Mouse (Mus musculus) layer of hippocampus, adult 8-10 months (tissue): Measurements from ENCODE around the gene Qprt. TPM values are rescaled to one million over a fixed set of nuclear protein-coding genes. Genes with fewer than 3 reads are reported as not detected.

Experiments used
- DNase-seq, 2 experiments: peaks; one replicate each; pipeline ENCODE4 v3.0.0; 2022; ENCODE audit warnings: low spot score in 2 of 2
- total RNA-seq, 4 experiments: library from RNA; stranded (reverse); gene quantifications; 2 replicates each; pipeline ENCODE4 v1.2.4; 2022

Qprt gene
- total RNA-seq = 1 to 10 TPM in 1 of 4 experiments, under 1 TPM in 3; 0.22 to 1.1 (median 0.53) TPM

GRCm38 (mm10) chr7:127121911-127122270 lies at the start of gene Qprt:
Gene Qprt, minus strand, starts transcription at chr7:127122226.
- no peak for DNase-seq

GRCm38 (mm10) chr7:127166501-127166900 lies 44.5 kb upstream of the Qprt start:
- DNase-seq = no peak

- DNase-seq = no peak
Measured at GRCm38 (mm10) chr7:127165607-127166493, 43.8 kb upstream of the Qprt start.

GRCm38 (mm10) chr7:127164002-127164401 lies 42.0 kb upstream of the Qprt start:
- DNase-seq = no peak

GRCm38 (mm10) chr7:127162546-127162945 lies 40.5 kb upstream of the Qprt start:
- DNase-seq = no peak

- DNase-seq = no peak
Measured at GRCm38 (mm10) chr7:127157548-127157947, 35.5 kb upstream of the Qprt start.

DNA sequence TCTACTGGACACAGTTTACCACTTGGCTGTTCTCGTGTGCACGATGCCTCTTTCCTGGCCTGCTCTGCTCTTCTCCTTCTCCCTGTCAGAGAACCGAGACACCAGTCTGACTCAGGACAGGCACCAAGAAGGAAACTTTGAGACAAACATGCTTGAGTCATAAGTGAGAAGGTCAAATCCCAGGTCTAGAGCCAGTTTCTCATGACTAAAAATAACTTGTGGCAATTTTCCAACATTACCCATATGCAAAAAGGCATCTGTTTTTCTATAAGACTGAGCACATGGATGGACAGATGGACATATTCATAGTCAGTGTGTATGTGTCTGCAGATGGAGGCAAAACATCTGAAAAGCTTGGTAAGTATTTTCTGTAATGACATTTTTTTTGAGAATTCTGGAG lies 31.5 kb upstream of the Qprt start:
- no peak for DNase-seq

DNA sequence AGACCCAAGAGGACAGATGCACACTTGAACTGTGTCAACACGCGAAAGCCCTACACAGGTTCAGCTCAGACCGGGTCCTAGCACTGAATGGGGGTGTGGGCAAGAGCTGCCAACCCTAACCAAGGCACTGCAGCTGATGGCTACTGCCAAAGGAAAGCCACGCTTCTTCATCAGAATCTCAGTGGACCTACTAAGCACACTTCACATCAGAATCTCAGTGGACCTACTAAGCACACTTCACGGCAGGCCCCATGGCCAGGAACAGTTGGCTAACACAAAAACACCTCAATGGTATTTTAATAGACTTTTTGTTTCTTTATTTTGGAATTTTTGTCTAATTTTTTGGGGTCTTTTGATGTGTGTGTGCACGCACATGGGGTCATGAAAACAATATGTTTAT lies 30.4 kb upstream of the Qprt start:
- no peak for DNase-seq

DNA sequence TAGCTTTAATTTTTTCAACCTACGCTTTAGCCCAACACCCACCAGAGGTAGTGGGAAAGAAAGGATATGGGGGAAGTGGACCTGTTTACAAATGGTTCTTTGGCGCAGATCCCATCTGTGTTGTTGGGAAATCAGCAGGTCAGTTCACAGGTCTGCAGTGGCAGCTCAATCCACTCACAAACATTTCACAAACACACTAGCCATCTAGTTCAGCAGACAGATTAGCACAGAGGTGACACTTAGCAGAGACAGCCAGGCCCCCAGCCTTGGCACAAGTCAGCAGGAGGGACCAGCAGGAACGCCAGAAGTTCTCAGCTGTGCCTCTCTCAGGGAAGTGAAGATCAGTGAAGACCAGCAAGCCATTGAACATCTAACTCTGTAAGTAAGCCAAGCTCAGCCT lies 25.9 kb upstream of the Qprt start:
- no peak for DNase-seq

DNA sequence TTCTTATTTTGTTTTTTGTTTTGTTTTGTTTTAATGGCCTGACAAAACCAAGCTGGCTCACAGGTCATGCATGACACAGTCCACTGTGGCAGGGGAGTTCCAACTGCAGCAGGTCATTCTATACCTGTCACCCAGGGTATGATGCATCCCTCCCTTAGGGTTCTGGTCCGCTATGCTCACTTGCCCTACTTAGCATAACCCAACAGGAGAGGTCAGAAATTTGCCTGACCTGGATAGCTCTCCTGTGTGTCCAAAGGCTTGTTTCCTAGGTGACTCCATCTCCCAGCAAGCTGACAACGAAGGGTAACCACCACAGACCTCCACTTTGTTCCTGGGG lies 24.2 kb upstream of the Qprt start:
- DNase-seq = no peak

- no peak for DNase-seq
Measured at GRCm38 (mm10) chr7:127145387-127146266, 23.6 kb upstream of the Qprt start.

DNA sequence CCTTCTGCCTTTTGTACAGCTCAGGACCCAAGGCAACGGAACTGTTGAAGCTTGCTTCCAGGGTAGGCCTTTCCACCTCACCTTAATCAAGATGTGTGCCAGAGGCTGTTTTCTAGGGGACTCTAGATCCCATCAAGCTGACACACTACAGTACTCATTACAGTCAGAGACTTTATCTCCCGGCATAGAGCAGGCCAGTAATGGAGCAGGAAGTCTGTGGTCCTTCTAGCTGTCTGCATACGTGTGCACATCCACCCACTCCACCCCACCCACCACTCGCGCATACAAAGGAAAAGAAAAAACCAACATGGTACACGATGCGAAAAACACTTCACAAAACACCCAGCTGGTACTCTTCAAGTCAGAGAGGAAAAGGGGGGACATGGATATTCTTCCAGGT lies 22.4 kb upstream of the Qprt start:
- no peak for DNase-seq

- DNase-seq = no peak
Measured at GRCm38 (mm10) chr7:127142666-127143065, 20.6 kb upstream of the Qprt start.

DNA sequence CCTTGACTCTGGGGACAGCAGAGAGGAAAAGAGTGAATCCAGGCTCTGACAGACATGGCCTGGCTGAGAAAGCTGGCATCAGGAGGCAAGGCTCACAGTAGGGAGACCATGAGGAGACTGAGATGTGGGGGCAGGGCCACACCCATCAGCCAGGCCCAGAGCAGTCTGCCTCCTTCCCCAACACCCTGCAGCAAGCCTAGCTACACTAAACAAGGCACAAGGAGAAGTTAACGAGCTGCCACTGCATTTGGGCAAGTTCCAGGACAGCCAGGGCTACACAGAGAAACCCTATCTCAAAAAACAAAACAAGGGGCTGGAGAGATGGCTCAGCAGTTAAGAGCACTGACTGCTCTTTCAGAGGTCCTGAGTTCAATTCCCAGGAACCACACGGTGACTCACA lies 20.2 kb upstream of the Qprt start:
- no peak for DNase-seq

- no peak for DNase-seq
Measured at GRCm38 (mm10) chr7:127140623-127141404, 18.8 kb upstream of the Qprt start.

- DNase-seq = no peak
Measured at GRCm38 (mm10) chr7:127139562-127139961, 17.5 kb upstream of the Qprt start.

DNA sequence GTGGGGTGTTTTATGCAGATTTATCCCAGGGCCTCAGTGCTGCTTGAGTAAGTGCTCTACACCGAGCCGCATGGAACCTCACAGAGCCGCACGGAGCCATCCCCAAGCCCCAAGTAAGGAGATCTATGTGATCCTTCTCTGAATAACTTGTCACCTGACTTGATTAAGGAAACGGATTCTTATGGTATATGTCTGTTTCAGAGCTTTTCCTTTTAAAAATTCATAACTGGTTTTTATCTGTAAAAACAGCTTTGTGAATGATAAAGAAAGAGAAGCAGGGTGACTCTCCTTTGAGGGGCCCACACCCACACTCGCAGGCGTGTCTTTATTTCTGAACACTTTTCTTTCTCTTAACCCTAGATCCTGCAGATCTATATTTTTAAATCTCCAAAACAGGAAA lies 17.1 kb upstream of the Qprt start:
- DNase-seq = no peak

- no peak for DNase-seq
Measured at GRCm38 (mm10) chr7:127137262-127138017, 15.4 kb upstream of the Qprt start, which contains the start of gene Spn. Gene Spn, minus strand, starts transcription at chr7:127137823.

- DNase-seq = no peak
Measured at GRCm38 (mm10) chr7:127136181-127137071, 14.4 kb upstream of the Qprt start.
